Mouse (Mus musculus): ENCODE results near the gene Npy2r.

Gene Npy2r

DNA sequence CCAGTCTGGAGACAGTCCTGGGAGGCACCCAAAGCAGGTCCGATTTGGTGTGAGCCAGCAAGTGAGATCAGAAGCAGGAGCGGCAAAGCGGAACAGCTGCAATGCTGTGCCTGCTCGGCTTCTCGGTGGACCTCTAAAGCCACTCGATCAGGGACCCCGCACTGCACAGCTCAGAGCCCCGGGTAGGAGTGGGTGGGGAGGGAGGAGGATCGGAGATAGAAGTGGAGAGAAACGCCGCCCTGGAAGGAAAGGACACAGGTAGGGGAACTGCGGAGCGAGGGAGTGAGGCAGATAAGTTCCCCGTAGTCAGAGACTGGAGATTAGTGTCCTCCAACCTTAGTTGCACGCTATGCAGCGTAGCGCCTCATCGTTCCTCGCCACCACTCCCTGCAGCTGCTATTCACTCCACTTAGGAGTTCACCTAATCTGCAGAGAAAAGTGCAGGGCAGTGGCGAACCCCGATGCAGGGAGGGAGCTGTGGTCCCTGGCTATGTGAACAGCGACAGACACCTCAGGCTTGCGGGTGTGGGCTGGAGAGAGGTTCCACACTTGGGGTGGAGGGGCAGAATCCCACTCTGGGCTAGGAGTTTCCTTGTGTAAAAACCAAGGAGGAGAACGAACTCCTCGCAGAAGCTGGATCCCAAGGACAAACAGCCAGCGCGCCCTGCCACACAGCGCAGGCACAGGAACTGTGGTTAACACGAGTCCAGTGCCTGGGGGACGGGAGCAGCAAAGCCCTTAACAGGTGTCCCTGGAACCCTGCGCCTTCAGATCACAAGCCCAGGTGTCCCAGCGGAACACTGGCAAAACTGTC lies at the start of gene Npy2r:
Npy2r (minus strand) TSS at position 177 of the 814 bp plus-strand sequence.
- peak; percentile 9 to 13 for DNase-seq (ENCODE audit: low spot score in 2 of 2)

DNA sequence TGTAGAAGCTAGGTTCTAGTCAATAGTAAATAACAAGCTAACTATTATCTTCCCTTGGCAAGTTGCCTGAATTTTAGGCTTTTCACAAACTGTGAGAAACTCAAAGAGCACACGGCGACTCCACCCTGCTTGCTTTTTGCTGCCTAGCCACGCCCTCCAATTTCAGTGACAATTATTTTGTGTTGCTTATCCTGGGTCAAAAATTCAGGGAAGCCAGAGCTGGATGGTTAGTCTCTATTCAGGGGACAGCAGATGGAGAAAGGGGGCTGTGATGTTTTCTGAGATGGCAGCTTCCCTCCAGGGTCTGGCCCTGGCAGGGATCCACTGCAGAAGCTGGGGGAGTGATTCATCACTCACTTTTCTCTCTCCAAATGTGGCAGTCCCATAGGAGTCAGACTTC lies 9.9 kb upstream of the Npy2r start:
- DNase-seq (ENCODE audit: low spot score in 2 of 2), result no peak

DNA sequence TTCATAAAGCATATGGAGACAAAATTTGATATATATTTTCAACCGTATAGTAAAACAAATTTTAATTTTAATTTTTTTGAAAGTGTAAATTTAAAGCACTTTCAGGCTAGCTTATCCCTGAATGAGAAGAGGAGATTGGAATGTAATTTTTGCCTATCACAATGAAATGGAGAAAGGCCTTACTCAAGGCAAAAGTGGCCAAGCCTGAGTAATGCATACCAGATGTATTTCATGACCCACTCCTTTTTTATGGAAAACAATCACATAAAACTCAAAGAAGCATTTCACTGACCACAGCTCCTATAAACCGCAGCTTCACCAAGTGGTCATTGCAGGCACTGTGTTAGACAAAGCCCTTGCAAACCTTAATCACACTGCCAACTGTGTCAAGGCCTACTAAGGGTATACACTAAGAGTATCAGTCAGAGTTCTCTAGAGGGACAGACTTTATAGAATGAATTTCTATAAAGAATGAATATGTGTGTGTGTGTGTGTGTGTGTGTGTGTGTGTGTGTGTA lies 8.5 kb upstream of the Npy2r start:
- DNase-seq (ENCODE audit: low spot score in 2 of 2), result no peak

DNA sequence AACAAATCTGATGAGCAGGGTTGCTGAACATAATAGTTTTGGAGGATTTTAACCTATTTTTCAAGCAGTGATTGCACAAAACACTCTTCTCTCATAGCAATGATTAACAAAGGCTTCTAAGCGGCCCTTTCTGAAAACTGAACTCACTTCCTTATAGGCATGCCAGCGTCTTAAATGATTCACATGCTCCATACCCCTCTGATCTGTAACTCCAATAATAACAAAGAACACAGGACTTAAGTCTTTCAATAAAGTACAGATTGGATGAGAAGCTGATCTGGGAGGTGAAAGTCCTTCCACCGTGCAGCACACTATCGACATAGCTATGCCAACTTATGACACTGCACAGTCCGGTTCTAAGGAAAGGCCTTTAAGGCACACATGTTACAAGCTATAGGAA lies 2.0 kb upstream of the Npy2r start:
- DNase-seq (ENCODE audit: low spot score in 2 of 2), result no peak

DNA sequence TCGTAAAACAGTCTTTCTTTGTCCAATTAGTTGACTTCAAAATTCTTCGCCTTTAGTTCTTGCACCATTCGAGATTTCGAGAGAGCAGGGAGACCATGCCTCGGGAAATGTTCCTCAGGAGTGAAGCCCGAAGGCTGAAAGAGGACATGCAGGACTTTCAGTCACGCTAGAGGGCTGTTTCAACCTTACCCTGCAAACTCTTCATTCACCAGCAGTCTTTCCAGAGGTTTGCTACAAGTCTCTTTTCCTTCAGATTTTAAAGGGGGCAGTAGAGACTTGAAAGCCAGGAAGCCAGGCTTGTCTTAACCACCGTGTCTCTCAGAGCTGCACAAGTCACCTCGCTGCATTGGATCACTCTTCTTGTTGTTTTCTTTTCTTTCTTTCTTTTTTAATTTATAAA lies 869 bp upstream of the Npy2r start:
- DNase-seq (ENCODE audit: low spot score in 2 of 2), result no peak

DNA sequence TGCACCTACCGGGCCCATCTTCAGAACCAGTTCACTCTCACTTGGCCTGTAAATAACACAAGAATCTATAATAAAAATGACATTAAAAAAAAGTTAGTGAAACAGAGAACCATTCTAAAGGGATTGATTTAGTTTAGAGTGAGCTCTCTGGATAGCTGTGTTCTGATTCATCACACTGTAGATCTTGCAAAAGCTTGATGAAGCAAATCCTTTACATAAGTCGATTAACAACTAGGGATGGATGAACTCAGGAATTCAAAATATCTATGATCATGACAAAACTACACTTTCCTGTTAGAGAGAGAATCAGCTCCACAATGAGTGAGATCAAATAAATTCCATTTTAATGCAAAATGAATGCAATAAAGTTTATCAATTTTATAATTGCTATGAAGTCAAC lies 6.4 kb downstream of the Npy2r start:
- DNase-seq (ENCODE audit: low spot score in 2 of 2), result no peak

DNA sequence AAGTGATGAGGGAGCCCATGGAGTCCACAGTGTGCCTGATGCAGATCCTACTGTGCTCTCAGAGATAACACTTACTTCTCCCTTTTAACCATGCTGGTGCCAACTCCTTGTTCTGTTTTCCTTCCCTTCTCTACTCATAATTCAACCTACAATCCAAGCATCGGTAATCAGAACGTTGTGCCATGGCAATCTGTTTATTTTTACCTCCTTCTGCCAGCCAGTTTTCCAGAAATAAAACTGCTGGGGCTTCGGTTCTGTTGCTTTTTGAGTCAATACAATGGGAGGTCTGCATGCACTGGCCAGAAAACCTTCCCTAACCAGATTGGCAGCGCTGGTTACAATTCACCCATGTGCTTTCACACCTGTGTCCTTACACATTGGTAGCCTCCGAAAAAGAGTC lies 7.9 kb downstream of the Npy2r start:
- DNase-seq (ENCODE audit: low spot score in 2 of 2), result no peak

DNA sequence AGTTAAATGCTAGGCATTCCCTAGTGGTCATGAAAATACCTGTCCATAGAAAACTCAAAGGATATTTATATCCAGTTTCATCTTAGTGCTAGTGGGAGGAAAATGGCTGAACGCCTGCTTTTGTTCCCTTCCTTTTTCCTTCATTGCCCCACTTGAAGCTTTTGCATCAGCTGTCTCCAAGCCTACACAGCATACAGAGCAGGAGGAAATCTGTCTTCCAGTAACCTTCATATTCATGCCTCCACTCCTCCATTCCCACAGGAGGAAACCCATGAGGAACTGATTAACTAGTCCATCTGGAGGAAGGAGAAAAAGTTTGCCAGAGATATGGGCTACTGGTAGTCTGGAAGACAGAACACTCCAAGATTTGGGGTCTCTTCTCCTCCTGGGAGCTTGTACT lies 23.1 kb downstream of the Npy2r start:
- DNase-seq (ENCODE audit: low spot score in 2 of 2), result no peak

DNA sequence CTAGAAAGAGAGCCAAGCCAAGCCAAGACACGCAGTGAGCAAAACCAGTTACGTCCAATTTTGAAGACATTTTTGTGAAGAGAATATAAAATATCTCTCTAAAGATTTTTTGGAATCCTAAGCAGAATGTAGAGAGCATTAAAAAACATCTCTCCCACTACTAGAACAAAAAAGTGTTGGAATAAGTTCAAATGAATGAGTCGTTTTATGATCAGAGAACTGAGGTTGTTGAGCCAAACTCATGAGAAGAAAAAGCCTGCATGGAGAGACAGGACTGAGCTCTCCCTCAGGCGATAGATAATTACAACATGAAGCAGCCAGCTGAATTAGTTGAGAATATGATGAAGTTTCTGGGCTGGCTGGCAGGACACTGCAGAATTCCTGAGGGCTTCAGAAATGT lies 49.9 kb downstream of the Npy2r start:
- no peak for DNase-seq (ENCODE audit: low spot score in 2 of 2)
